Mouse (Mus musculus): ENCODE measurements around the gene Slc25a19. TPM values are rescaled to one million over a fixed set of nuclear protein-coding genes. Genes with fewer than 3 reads are reported as not detected.

Slc25a19 gene
- polyA plus RNA-seq, 1 experiment from 2014 or later: 24.3 TPM

DNA sequence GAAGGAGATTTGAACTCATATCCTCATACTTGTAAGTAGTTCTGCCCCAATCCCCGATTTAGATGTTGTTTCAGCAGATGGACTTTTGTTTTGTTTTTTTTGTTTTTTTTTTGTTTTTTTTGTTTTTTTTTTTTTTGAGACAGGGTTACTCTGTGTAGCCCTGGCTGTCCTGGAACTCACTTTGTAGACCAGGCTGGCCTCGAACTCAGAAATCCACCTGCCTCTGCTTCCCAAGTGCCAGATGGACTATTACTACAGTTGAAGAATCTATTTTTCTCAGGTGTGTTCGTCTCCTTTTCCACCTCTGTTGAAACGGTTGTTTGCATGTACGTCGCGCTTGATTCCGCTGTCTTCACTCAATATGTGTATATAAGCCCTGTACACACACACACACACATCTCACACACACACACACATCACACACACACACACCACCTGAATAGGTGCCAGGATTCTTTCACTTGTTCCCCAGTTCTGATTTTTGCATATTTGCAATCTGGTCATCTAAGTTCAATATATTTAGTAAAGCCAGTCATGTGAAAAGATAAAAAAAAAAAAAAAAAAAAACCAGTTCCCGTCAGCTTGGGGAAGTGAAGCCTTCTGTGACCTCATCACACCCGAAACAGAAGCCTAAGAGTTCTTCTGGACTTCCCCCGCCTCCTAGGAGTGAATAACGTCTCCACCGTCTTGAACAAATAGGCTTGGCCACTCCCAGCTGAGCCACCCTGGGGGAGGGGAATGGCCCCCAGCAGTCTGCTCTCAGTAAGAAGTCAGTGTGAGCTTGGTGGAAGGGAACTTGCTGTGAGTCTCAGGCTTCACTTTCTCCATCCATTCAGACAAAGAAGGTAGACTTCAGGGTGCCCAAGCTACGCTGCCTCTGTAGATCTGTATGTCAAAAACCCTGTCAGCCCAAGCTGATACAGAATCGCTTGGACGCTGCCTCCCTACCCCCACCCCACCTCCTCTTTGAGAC, 2.7 kb upstream of the Slc25a19 start:
- H3K36me3 ChIP-seq (ENCODE audit: control insufficient read depth, insufficient read depth, low read length): no peaks in the 10 kb centered on the region
- ATAC-seq (ENCODE audit: insufficient number of reproducible peaks, insufficient read depth, low FRiP score, low read depth): no peak; the same call in 1 of the 2 replicates
- H3K27me3 ChIP-seq (ENCODE audit: control insufficient read depth, insufficient read depth, low read length): no peaks in the 10 kb centered on the region
- H3K4me3 ChIP-seq (ENCODE audit: low read depth, low read length): no peak overlapping the region
- H3K4me2 ChIP-seq (replicated peaks; ENCODE audit: low read depth, low read length): no peak overlapping the region
- no peaks in the 10 kb centered on the region for H3K9me3 ChIP-seq (ENCODE audit: control insufficient read depth, low read depth, low read length)
- WGBS: 47% methylated on average over 16 of the region's 16 CpGs
- H3K4me1 ChIP-seq (ENCODE audit: control insufficient read depth, insufficient read depth, low read length): peaks cover 5% of the 10 kb centered on the region; the same call in 1 of the 2 replicates
- 0 out of 2 replicates have a peak overlapping the region, but pooled peaks have one; percentile 21 for H3K27ac ChIP-seq (ENCODE audit: low read length)
- no peak overlapping the region for H3K9ac ChIP-seq (replicated peaks; ENCODE audit: low read depth, low read length)

DNA sequence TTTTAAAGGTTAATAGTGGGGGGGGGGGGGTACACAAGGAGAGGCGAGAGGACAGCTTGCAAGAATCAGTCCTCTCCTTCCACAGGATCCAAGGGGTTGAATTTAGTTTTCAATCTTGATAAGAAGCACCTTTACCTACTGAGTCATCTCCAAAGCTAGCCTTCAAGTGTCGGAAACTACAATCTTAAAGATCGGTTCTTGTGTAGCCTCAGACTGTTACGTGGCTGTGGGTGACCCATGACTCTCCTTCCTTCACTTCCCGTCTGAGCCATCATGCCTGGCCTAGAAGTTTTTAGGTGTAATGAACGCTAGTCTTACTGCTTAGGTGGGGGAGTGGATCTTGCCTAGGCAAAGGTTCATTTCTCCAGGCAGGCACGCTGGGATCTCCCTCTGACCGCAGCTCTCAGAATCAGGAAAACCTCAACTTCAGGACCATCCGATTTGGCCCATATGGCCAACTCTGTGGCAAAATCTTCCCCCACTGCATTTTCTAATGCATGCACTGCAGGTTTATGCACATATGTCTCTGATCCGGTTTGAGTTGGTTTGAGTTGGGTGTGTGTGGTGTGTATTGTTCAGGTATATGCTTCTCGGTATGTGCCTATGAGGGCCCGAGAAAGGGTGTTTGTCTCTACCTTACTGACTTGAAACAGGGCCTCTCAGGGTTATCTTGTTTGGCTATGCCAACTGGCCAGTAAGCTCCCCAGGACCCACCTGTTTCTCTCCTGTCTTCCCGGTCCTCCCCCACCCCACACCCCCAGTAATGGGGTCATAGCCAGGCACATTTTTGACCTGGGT, 1.8 kb upstream of the Slc25a19 start:
- Histone ChIP-seq H3K27me3 (ENCODE audit: control insufficient read depth, insufficient read depth, low read length) (no peaks in the 10 kb centered on the region), H3K4me1 (ENCODE audit: control insufficient read depth, insufficient read depth, low read length) (peaks cover 5% of the 10 kb centered on the region; the same call in 1 of the 2 replicates), H3K4me3 (ENCODE audit: low read depth, low read length) (no peak overlapping the region), H3K9ac (replicated peaks; ENCODE audit: low read depth, low read length) (no peak overlapping the region), H3K27ac (ENCODE audit: low read length) (no peak overlapping the region), H3K9me3 (ENCODE audit: control insufficient read depth, low read depth, low read length) (no peaks in the 10 kb centered on the region), H3K4me2 (replicated peaks; ENCODE audit: low read depth, low read length) (no peak overlapping the region), H3K36me3 (ENCODE audit: control insufficient read depth, insufficient read depth, low read length) (no peaks in the 10 kb centered on the region)
- WGBS: 80% methylated on average over 13 of the region's 13 CpGs
- no peak for ATAC-seq (ENCODE audit: insufficient number of reproducible peaks, insufficient read depth, low FRiP score, low read depth)

DNA sequence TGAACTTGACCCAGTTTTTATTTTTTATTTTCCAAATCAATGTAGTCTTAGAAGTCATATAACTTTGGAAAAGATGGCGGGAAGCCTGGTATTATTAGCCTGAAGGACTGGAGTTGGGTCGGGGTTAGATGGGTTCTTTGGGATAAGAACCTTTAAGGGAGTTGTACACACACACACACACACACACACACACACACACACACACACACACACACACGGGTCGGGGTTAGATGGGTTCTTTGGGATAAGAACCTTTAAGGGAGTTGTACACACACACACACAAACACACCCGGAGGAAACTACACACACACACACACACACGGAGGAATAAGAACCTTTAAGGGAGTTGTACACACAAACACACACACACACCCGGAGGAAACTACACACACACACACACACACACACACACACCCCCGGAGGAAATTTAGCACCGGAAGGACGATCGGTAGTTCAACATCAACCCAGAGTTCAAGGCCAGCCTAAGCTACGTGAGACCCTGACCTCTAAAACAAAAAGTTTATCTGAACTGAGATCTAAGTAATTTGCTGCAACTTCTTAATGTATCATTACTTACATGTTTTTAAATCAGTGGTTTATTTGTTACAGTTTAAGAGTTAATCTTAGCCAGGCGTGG, 488 bp upstream of the Slc25a19 start:
- Histone ChIP-seq H3K36me3 (ENCODE audit: control insufficient read depth, insufficient read depth, low read length) (no peaks in the 10 kb centered on the region), H3K9ac (replicated peaks; ENCODE audit: low read depth, low read length) (no peak overlapping the region), H3K4me1 (ENCODE audit: control insufficient read depth, insufficient read depth, low read length) (peaks cover 5% of the 10 kb centered on the region; the same call in 1 of the 2 replicates), H3K27me3 (ENCODE audit: control insufficient read depth, insufficient read depth, low read length) (no peaks in the 10 kb centered on the region), H3K4me3 (ENCODE audit: low read depth, low read length) (peak overlapping the region; percentile 45), H3K4me2 (replicated peaks; ENCODE audit: low read depth, low read length) (peak overlapping the region; percentile 40), H3K9me3 (ENCODE audit: control insufficient read depth, low read depth, low read length) (no peaks in the 10 kb centered on the region), H3K27ac (ENCODE audit: low read length) (no peak overlapping the region)
- no peak; the same call in 1 of the 2 replicates for ATAC-seq (ENCODE audit: insufficient number of reproducible peaks, insufficient read depth, low FRiP score, low read depth)
- 51% methylated on average over 13 of the region's 13 CpGs for whole genome bisulfite sequencing

GRCm38 (mm10) chr11:115626824-115627616, 1.1 kb downstream of the Slc25a19 start:
- ATAC-seq (ENCODE audit: insufficient number of reproducible peaks, insufficient read depth, low FRiP score, low read depth): no peak
- Histone ChIP-seq H3K4me3 (ENCODE audit: low read depth, low read length) (peak overlapping the region; percentile 45), H3K36me3 (ENCODE audit: control insufficient read depth, insufficient read depth, low read length) (peaks cover 10% of the 10 kb centered on the region), H3K27ac (ENCODE audit: low read length) (no peak overlapping the region), H3K9ac (replicated peaks; ENCODE audit: low read depth, low read length) (peak overlapping the region; percentile 22), H3K4me1 (ENCODE audit: control insufficient read depth, insufficient read depth, low read length) (peaks cover 5% of the 10 kb centered on the region; the same call in 1 of the 2 replicates), H3K27me3 (ENCODE audit: control insufficient read depth, insufficient read depth, low read length) (no peaks in the 10 kb centered on the region), H3K4me2 (replicated peaks; ENCODE audit: low read depth, low read length) (peak overlapping the region; percentile 78), H3K9me3 (ENCODE audit: control insufficient read depth, low read depth, low read length) (no peaks in the 10 kb centered on the region)
- WGBS: 44% methylated on average over 11 of the region's 11 CpGs

DNA sequence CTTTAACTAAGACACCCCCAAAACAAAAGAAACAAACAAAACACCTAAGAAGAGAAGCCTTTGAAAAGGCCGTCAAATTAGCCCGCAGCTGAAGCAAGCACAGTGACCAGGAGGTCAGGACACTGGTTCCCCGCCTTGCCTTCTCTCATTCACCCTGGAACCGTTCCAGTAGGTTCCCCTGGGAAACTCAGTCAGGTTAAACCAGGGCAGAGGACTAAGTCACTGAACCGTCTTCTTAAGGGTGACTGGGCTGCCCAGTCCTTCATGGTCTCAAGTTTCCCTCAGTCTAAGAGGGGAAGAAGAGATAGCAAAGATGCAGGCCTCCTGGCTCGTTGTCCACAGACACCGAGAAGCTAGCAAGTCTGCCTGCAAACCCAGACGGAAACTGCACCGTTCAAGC, 2.2 kb downstream of the Slc25a19 start:
- Histone ChIP-seq H3K27ac (ENCODE audit: low read length) (no peak overlapping the region), H3K9me3 (ENCODE audit: control insufficient read depth, low read depth, low read length) (no peaks in the 10 kb centered on the region), H3K36me3 (ENCODE audit: control insufficient read depth, insufficient read depth, low read length) (peaks cover 16% of the 10 kb centered on the region), H3K4me2 (replicated peaks; ENCODE audit: low read depth, low read length) (no peak overlapping the region), H3K4me3 (ENCODE audit: low read depth, low read length) (no peak overlapping the region), H3K27me3 (ENCODE audit: control insufficient read depth, insufficient read depth, low read length) (no peaks in the 10 kb centered on the region), H3K4me1 (ENCODE audit: control insufficient read depth, insufficient read depth, low read length) (peaks cover 5% of the 10 kb centered on the region; the same call in 1 of the 2 replicates), H3K9ac (replicated peaks; ENCODE audit: low read depth, low read length) (no peak overlapping the region)
- no peak for ATAC-seq (ENCODE audit: insufficient number of reproducible peaks, insufficient read depth, low FRiP score, low read depth)
- 80% methylated on average over 9 of the region's 9 CpGs for WGBS

DNA sequence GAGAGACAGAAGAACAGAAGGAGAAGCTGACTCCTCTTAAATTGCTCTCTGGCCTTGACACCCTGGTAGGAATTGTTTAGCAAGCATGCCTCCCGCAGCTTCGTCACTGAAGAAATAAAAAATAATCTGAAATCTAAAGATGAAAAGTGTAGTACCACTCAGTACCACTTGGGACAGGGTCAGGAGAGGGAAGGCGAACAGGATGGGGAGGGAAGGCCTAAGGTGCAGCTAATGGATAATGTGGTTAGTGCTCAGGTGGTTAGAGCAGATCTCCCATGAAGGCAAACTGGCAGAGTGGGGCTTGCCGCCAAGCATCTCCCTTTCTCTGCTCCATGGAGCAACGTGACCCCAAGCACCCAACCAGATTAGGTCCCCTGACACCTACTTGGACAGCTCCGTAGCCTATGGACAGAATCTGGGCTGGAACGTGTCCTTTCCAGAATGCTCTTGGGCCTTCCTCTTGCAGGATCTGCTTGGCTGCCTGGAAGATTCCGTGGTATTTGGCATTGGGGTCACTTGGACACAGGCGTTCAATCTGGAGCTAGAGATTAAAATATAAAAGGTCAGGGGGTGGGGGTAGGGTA, 4.5 kb downstream of the Slc25a19 start:
- 76% methylated on average over 9 of the region's 9 CpGs for WGBS
- no peak for ATAC-seq (ENCODE audit: insufficient number of reproducible peaks, insufficient read depth, low FRiP score, low read depth)
- no peak overlapping the region for H3K9ac ChIP-seq (replicated peaks; ENCODE audit: low read depth, low read length)
- H3K4me2 ChIP-seq (replicated peaks; ENCODE audit: low read depth, low read length): no peak overlapping the region
- H3K27ac ChIP-seq (ENCODE audit: low read length): no peak overlapping the region
- H3K4me1 ChIP-seq (ENCODE audit: control insufficient read depth, insufficient read depth, low read length): peaks cover 5% of the 10 kb centered on the region; the same call in 1 of the 2 replicates
- no peaks in the 10 kb centered on the region for H3K9me3 ChIP-seq (ENCODE audit: control insufficient read depth, low read depth, low read length)
- no peaks in the 10 kb centered on the region for H3K27me3 ChIP-seq (ENCODE audit: control insufficient read depth, insufficient read depth, low read length)
- H3K4me3 ChIP-seq (ENCODE audit: low read depth, low read length): no peak overlapping the region
- peaks cover 22% of the 10 kb centered on the region for H3K36me3 ChIP-seq (ENCODE audit: control insufficient read depth, insufficient read depth, low read length)

DNA sequence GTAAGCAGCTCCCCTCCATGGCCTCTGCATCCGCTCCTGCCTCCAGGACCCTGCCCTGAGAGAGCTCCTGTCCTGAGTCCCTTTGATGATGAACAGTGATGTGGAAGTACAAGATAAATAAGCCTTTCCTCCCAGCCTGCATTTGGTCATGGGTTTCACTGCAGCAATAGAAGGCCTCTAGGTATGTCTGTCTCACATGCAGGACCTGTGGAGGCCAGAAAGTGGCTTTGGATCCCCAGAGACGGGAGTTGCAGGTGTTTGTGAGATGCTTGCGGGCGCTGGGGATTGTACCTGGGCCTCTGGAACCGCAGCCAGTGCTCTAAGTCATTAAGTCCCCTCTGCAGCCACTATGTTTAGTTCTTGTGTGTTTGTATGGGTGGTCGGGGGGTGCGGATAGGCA, 8.1 kb downstream of the Slc25a19 start:
- no peak for ATAC-seq (ENCODE audit: insufficient number of reproducible peaks, insufficient read depth, low FRiP score, low read depth)
- Histone ChIP-seq H3K4me1 (ENCODE audit: control insufficient read depth, insufficient read depth, low read length) (no peaks in the 10 kb centered on the region), H3K36me3 (ENCODE audit: control insufficient read depth, insufficient read depth, low read length) (peaks cover 22% of the 10 kb centered on the region), H3K9me3 (ENCODE audit: control insufficient read depth, low read depth, low read length) (no peaks in the 10 kb centered on the region), H3K27me3 (ENCODE audit: control insufficient read depth, insufficient read depth, low read length) (no peaks in the 10 kb centered on the region), H3K4me2 (replicated peaks; ENCODE audit: low read depth, low read length) (no peak overlapping the region), H3K27ac (ENCODE audit: low read length) (no peak overlapping the region), H3K4me3 (ENCODE audit: low read depth, low read length) (no peak overlapping the region), H3K9ac (replicated peaks; ENCODE audit: low read depth, low read length) (no peak overlapping the region)
- 94% methylated on average over 7 of the region's 7 CpGs for WGBS

All from stomach, embryonic 14.5 days (tissue).